Mouse (Mus musculus): Measurements from ENCODE around the gene Lman1l.

Lman1l gene

DNA sequence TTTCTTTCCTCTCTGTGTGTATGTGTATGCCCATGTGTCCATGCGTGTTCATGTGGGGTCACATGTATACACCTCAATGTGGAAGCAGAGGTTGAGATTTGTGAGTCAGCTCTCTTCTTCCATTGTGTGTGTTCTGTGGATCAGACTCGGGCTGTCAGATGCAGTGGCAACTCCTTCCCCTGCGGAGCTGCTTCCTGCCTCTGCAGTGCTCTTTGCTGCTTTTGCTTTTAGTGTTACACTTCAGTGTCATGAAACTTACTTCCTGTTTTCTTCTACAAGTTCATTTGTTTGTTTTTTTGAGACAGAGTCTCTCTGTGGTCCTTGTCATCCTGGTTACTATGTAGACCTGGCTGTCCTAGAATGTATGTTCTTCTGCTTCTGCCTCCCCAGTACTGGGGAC, 35.6 kb downstream of the Lman1l start:
- ChIA-PET CTCF (interaction anchor here in 1 of 4 experiments (0.7 kb wide), 1 partner anchor 90 kb away, joined by 3 read pairs; no protein-coding TSS in a partner anchor), POLR2A (interaction anchor here in 2 of 4 experiments (0.5 to 1.6 kb wide), 4 partner anchors 10 to 32 kb away, joined by 3 to 5 read pairs (median 3); partner anchors contain the start of gene Mpi (in 1 of the 2))

- CTCF ChIA-PET: interaction anchor here in 1 of 4 experiments (1.1 to 1.2 kb wide), 2 partner anchors 10 to 92 kb away, joined by 3 to 4 read pairs; no protein-coding TSS in a partner anchor
- POLR2A ChIA-PET: interaction anchor here in 1 of 4 experiments (0.6 to 0.8 kb wide), 2 partner anchors 41 to 266 kb away, joined by 3 to 4 read pairs; no protein-coding TSS in a partner anchor
Observed at GRCm38 (mm10) chr9:57577144-57577849, 43.3 kb downstream of the Lman1l start.

DNA sequence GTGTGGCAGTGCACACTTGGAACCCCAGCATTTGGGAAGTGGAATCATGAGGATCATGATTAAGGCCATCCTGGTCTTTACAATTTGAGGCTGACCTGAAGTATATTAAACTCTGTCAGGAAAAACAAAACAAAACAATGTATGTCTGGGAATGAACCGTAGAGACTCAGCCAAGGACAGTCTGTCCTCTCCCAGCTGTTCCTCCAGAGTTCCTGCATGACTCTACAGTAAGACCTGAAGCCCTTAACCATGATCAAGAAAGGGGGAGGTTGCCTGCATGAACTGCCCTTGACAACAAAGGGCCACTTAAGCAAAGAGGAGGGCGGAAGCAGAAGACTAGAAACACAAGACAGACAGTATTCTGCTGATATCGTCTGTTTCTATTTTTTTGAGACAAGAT, 45.0 kb downstream of the Lman1l start:
- ChIA-PET POLR2A (interaction anchor here in 1 of 4 experiments (0.7 kb wide), 1 partner anchor 35 kb away, joined by 3 read pairs; no protein-coding TSS in a partner anchor), CTCF (no interaction called here)

DNA sequence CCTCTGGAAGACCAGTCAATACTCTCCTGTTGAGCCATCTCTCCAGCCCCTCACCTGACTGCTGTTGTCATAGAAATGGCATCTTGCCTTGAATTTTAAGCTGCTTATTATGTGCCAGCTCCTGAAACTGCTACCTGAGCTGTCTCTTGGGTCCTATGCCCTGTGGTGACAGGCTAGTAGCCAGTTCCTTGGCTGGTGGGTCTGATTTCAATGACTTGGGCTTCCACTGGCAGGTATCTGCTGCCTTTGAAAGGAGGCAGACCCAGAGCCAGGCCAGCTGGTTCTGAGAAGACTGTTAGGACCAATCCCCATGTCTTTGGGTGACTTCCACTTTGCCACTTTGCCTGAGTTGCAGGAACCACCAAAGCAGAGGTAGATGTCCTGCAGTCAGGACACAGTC, 46.2 kb downstream of the Lman1l start:
- CTCF ChIA-PET: interaction anchor here in 2 of 4 experiments (0.5 to 1.0 kb wide), 4 partner anchors 20 to 55 kb away, joined by 3 to 6 read pairs (median 4); no protein-coding TSS in a partner anchor

GRCm38 (mm10) chr9:57568500-57568899, 52.1 kb downstream of the Lman1l start:
- POLR2A ChIA-PET: interaction anchor here in 1 of 4 experiments (0.9 to 1.6 kb wide), 2 partner anchors 16 to 65 kb away, joined by 3 to 4 read pairs; partner anchors contain the start of genes Mpi and Rpp25
- CTCF ChIA-PET: interaction anchor here in 2 of 4 experiments (0.6 to 2.3 kb wide), 2 partner anchors 60 to 82 kb away, joined by 3 to 11 read pairs; no protein-coding TSS in a partner anchor

More for the DNA sequence above, 46.2 kb downstream of the Lman1l start:
- POLR2A ChIA-PET: interaction anchor here in 2 of 4 experiments (0.6 to 1.4 kb wide), 5 partner anchors 10 to 578 kb away, joined by 3 to 5 read pairs (median 3); no protein-coding TSS in a partner anchor

GRCm38 (mm10) chr9:57566846-57567245, 53.7 kb downstream of the Lman1l start:
- CTCF ChIA-PET: interaction anchor here (0.5 to 2.3 kb wide), 56 partner anchors 10 to 675 kb away, joined by 3 to 24 read pairs (median 4); partner anchors contain the start of genes Mpi (in 2 of the 4), Ulk3 (in 2 of the 4), Cox5a (in 1 of the 4) and Cplx3 (in 1 of the 4)
- POLR2A ChIA-PET: interaction anchor here (0.6 to 1.8 kb wide), 20 partner anchors 9 to 253 kb away, joined by 3 to 8 read pairs (median 4); partner anchors contain the start of genes Csk (in 1 of the 4), Mpi (in 1 of the 4), Rpp25 (in 1 of the 4) and Ulk3 (in 1 of the 4)

DNA sequence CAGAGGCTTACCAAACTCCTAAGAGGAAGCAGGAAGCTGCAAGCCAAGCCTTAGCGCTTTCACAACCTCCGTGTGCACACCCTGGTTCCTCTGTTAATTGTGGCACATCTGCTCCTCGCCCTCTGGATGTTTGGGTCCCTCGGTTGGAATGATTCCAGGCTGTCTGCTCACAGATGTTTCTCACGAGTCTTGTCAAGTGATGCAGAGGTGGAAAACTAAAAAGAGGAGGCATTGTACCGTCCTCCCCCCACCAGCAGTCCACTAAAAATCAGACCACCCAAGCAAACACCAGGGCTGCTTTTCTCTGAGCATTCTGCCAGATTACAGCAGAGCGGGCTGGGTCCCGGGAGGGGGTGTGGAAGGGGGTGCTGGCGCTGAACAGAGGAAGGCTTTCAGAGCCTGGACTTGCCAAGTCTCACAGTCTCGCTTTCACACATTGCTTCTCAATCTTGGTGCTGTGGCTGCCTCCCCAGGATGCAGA, 54.8 kb downstream of the Lman1l start:
- POLR2A ChIA-PET: interaction anchor here in 1 of 4 experiments (0.9 to 1.8 kb wide), 4 partner anchors 13 to 88 kb away, joined by 3 to 5 read pairs (median 4); partner anchors contain the start of genes Csk, Mpi and Ulk3

DNA sequence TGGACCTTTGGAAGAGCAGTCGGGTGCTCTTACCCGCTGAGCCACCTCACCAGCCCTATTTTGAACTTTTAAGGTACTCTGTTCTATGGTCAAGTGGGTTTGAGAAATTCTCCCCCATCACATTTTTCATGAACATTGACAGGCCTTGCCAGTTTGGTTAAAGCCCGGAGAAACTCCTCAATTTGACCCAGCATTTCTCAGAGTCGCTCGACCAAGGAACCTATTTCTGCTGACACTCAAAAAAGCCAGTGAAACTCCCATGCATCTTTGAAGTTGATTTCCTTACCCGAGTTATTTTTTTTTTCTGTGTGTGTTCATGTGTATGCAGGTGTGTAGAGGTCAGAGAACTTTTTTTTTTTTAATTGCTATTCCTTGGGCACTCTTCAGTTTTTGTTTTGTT, 56.0 kb downstream of the Lman1l start:
- CTCF ChIA-PET: no interaction called here
- POLR2A ChIA-PET: interaction anchor here in 2 of 4 experiments (0.7 to 1.7 kb wide), 3 partner anchors 18 to 71 kb away, joined by 3 to 4 read pairs (median 3); partner anchors contain the start of gene Ulk3 (in 1 of the 2)

More for the DNA sequence above, 54.8 kb downstream of the Lman1l start:
- CTCF ChIA-PET: interaction anchor here in 2 of 4 experiments (1.0 to 1.5 kb wide), 3 partner anchors 24 to 179 kb away, joined by 3 to 7 read pairs (median 4); no protein-coding TSS in a partner anchor

DNA sequence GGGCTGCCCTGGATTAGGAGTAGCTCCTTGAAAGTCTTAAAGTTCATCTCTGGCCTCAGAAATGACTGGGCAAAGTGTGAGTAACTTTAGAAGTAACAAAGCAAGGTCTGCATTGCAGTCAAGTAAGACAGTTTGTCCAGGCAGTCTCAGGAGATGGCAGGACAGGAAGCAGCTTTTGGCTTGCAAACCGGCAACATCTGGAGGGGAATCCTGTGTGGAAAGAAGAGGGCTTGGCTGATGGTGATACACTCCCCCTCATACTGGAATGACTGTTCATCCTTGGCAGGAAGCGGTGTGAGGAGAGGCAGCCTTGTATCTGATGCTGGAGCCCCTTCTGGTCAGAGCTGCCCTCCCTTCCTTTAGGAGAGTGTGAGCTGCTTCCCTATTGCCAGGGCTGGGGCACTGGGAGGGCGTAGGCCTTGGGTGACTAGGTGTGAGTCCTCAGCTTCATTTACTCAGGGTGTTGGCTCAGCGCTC, 57.6 kb downstream of the Lman1l start:
- POLR2A ChIA-PET: interaction anchor here in 3 of 4 experiments (0.5 to 2.5 kb wide), 23 partner anchors 7 to 246 kb away, joined by 3 to 32 read pairs (median 3); partner anchors contain the start of genes Mpi (in 2 of the 3), Cox5a (in 1 of the 3) and Rpp25 (in 1 of the 3)
- CTCF ChIA-PET: interaction anchor here in 3 of 4 experiments (0.5 to 1.2 kb wide), 9 partner anchors 21 to 738 kb away, joined by 3 to 5 read pairs (median 3); partner anchors contain the start of gene Cox5a (in 1 of the 3)

- POLR2A ChIA-PET: interaction anchor here in 3 of 4 experiments (0.6 to 2.5 kb wide), 20 partner anchors 8 to 94 kb away, joined by 3 to 32 read pairs (median 3); partner anchors contain the start of genes Rpp25 (in 3 of the 3), Mpi (in 2 of the 3), Cox5a (in 1 of the 3) and Scamp5 (in 1 of the 3)
- CTCF ChIA-PET: interaction anchor here in 3 of 4 experiments (0.5 to 1.0 kb wide), 3 partner anchors 20 to 648 kb away, joined by 3 to 4 read pairs (median 4); no protein-coding TSS in a partner anchor
Observed at GRCm38 (mm10) chr9:57561711-57562099, 58.9 kb downstream of the Lman1l start.

- ChIA-PET CTCF (interaction anchor here in 2 of 4 experiments (0.6 to 1.7 kb wide), 5 partner anchors 20 to 649 kb away, joined by 3 to 6 read pairs (median 4); no protein-coding TSS in a partner anchor), POLR2A (interaction anchor here in 3 of 4 experiments (0.6 to 2.2 kb wide), 28 partner anchors 7 to 147 kb away, joined by 3 to 10 read pairs (median 4); partner anchors contain the start of genes Rpp25 (in 3 of the 3), Mpi (in 2 of the 3), Cox5a (in 1 of the 3) and Edc3 (in 1 of the 3))
Observed at GRCm38 (mm10) chr9:57560861-57561710, 59.5 kb downstream of the Lman1l start, which contains the start of gene Scamp2. Gene Scamp2 (plus strand): TSS chr9:57560943.

DNA sequence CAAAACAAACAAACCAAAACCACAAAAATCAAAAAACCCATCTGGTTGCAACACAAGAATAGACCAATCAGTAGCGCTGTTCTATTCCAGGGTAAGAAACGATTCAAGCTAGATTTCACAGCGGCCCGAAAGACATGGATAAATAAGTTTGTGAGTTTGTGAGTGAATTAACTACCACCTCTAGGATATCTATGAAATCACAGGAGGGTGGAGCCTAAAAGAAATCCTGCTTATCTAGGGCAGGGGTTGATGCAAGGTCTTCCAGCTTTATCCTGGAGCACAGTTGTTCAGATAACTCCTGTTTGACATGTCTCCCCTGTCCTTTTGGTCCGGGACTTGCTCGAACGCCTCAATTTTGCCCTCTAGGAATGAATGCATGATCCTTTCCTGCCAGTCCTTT, 60.3 kb downstream of the Lman1l start:
- POLR2A ChIA-PET: interaction anchor here (0.6 to 4.0 kb wide), 23 partner anchors 8 to 154 kb away, joined by 3 to 12 read pairs (median 4); partner anchors contain the start of genes Rpp25 (in 2 of the 4), Cox5a (in 1 of the 4), Edc3 (in 1 of the 4) and Fam219b (in 1 of the 4)
- CTCF ChIA-PET: interaction anchor here in 2 of 4 experiments (0.8 to 1.7 kb wide), 3 partner anchors 19 to 69 kb away, joined by 3 to 6 read pairs (median 4); no protein-coding TSS in a partner anchor

- CTCF ChIA-PET: interaction anchor here in 1 of 4 experiments (1.7 kb wide), 1 partner anchor 18 kb away, joined by 6 read pairs; no protein-coding TSS in a partner anchor
- POLR2A ChIA-PET: interaction anchor here (0.6 to 4.0 kb wide), 16 partner anchors 9 to 155 kb away, joined by 3 to 12 read pairs (median 3); partner anchors contain the start of genes Cox5a (in 1 of the 4), Edc3 (in 1 of the 4), Fam219b (in 1 of the 4) and Rpp25 (in 1 of the 4)
Observed at GRCm38 (mm10) chr9:57559568-57559967, 61.0 kb downstream of the Lman1l start.

GRCm38 (mm10) chr9:57558625-57559024, 61.9 kb downstream of the Lman1l start:
- CTCF ChIA-PET: interaction anchor here in 1 of 4 experiments (0.7 kb wide), 1 partner anchor 17 kb away, joined by 10 read pairs; no protein-coding TSS in a partner anchor
- POLR2A ChIA-PET: interaction anchor here in 2 of 4 experiments (1.1 to 4.0 kb wide), 4 partner anchors 14 to 37 kb away, joined by 3 to 12 read pairs (median 6); partner anchors contain the start of gene Fam219b (in 1 of the 2)

GRCm38 (mm10) chr9:57557215-57557614, 63.4 kb downstream of the Lman1l start:
- POLR2A ChIA-PET: interaction anchor here in 3 of 4 experiments (0.7 to 4.0 kb wide), 9 partner anchors 10 to 282 kb away, joined by 3 to 12 read pairs (median 3); partner anchors contain the start of genes Cox5a (in 1 of the 3) and Fam219b (in 1 of the 3)
- CTCF ChIA-PET: interaction anchor here in 2 of 4 experiments (0.6 to 1.2 kb wide), 3 partner anchors 10 to 676 kb away, joined by 4 to 8 read pairs (median 4); no protein-coding TSS in a partner anchor
